Mouse (Mus musculus): ENCODE measurements around the gene Ciita.

The Ciita gene

GRCm38 (mm10) chr16:10479857-10480256 lies at the start of gene Ciita:
TSS of gene Ciita (plus strand) at chr16:10480059.
- no peak for DNase-seq (ENCODE audit: low spot score in 2 of 2)

GRCm38 (mm10) chr16:10431911-10432310 lies 47.9 kb upstream of the Ciita start:
- no peak for DNase-seq (ENCODE audit: low spot score in 2 of 2)

- DNase-seq (ENCODE audit: low spot score in 2 of 2), result no peak
Measured at GRCm38 (mm10) chr16:10432387-10432786, 47.5 kb upstream of the Ciita start.

GRCm38 (mm10) chr16:10433344-10433743 lies 46.5 kb upstream of the Ciita start:
- DNase-seq (ENCODE audit: low spot score in 2 of 2), result no peak

GRCm38 (mm10) chr16:10436166-10436565 lies 43.7 kb upstream of the Ciita start:
- DNase-seq (ENCODE audit: low spot score in 2 of 2), result no peak

- DNase-seq (ENCODE audit: low spot score in 2 of 2), result no peak
Measured at GRCm38 (mm10) chr16:10438055-10438454, 41.8 kb upstream of the Ciita start.

GRCm38 (mm10) chr16:10441328-10441727 lies 38.5 kb upstream of the Ciita start:
- DNase-seq (ENCODE audit: low spot score in 2 of 2), result no peak

- DNase-seq (ENCODE audit: low spot score in 2 of 2), result no peak
Measured at GRCm38 (mm10) chr16:10441761-10442160, 38.1 kb upstream of the Ciita start.

GRCm38 (mm10) chr16:10443723-10444122 lies 36.1 kb upstream of the Ciita start:
- no peak for DNase-seq (ENCODE audit: low spot score in 2 of 2)

GRCm38 (mm10) chr16:10446573-10447263 lies 33.1 kb upstream of the Ciita start:
- no peak for DNase-seq (ENCODE audit: low spot score in 2 of 2)

GRCm38 (mm10) chr16:10447264-10447594 lies 32.6 kb upstream of the Ciita start, which contains the start of gene Tvp23a:
TSS of gene Tvp23a (minus strand) at chr16:10447362.
- no peak for DNase-seq (ENCODE audit: low spot score in 2 of 2)

- no peak for DNase-seq (ENCODE audit: low spot score in 2 of 2)
Measured at GRCm38 (mm10) chr16:10447781-10448180, 32.1 kb upstream of the Ciita start.

- no peak for DNase-seq (ENCODE audit: low spot score in 2 of 2)
Measured at GRCm38 (mm10) chr16:10448931-10449330, 30.9 kb upstream of the Ciita start.

- no peak for DNase-seq (ENCODE audit: low spot score in 2 of 2)
Measured at GRCm38 (mm10) chr16:10451906-10452305, 28.0 kb upstream of the Ciita start.

GRCm38 (mm10) chr16:10452445-10452896 lies 27.4 kb upstream of the Ciita start:
- DNase-seq (ENCODE audit: low spot score in 2 of 2), result peak; percentile 50 to 68

GRCm38 (mm10) chr16:10453872-10454582 lies 25.8 kb upstream of the Ciita start:
- no peak for DNase-seq (ENCODE audit: low spot score in 2 of 2)

- DNase-seq (ENCODE audit: low spot score in 2 of 2), result no peak
Measured at GRCm38 (mm10) chr16:10454583-10454974, 25.3 kb upstream of the Ciita start.

GRCm38 (mm10) chr16:10460188-10460587 lies 19.7 kb upstream of the Ciita start:
- DNase-seq (ENCODE audit: low spot score in 2 of 2), result no peak

- no peak for DNase-seq (ENCODE audit: low spot score in 2 of 2)
Measured at GRCm38 (mm10) chr16:10461178-10461577, 18.7 kb upstream of the Ciita start.

- DNase-seq (ENCODE audit: low spot score in 2 of 2), result no peak
Measured at GRCm38 (mm10) chr16:10465011-10465681, 14.7 kb upstream of the Ciita start.

- no peak for DNase-seq (ENCODE audit: low spot score in 2 of 2)
Measured at GRCm38 (mm10) chr16:10467391-10468107, 12.3 kb upstream of the Ciita start.

GRCm38 (mm10) chr16:10468201-10468600 lies 11.7 kb upstream of the Ciita start:
- no peak for DNase-seq (ENCODE audit: low spot score in 2 of 2)

Data from spleen, postnatal 36 days (tissue).